Mouse (Mus musculus): ENCODE data around the gene Wdr25.

DNA sequence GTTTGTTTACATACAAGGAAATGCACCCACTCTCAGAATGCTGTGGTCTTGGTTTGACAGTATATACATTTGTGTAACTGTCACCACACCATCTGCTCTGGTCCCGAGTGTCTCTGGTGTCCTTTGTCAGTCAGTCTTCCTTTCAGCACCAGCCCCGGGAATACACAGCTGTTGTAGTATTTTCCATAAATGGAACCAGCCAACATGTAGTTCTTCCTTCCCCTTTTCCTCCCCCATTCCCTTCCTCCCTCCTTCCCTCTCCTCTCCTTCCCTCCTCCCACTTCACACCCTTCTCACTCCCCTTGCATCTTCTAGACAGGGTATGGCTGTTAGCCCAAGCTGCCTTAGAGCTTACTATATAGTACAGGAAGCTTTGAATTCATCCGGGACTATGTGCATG lies 36.0 kb downstream of the Wdr25 start:
- no peak for TF ChIP-seq JUND (IDR thresholded peaks at IDR 0.05; ENCODE audit: low read depth, low read length)
- no peak for TF ChIP-seq POLR2A (IDR thresholded peaks at IDR 0.05; ENCODE audit: control insufficient read depth in 1 of 2, insufficient read depth in 1 of 2, low read depth in 1 of 2, low read length in 2 of 2, poor library complexity in 1 of 2)
- TF ChIP-seq CTCF (IDR thresholded peaks at IDR 0.05 in 2 of 3, conservative IDR thresholded peaks at IDR 0.05 in 1 of 3; ENCODE audit: control insufficient read depth in 1 of 3, insufficient read depth in 1 of 3, low read depth in 2 of 3, low read length in 3 of 3, poor library complexity in 1 of 3, severe bottlenecking in 1 of 3) = no peak
- no peak for TF ChIP-seq MAX (IDR thresholded peaks at IDR 0.05; ENCODE audit: low read length)
